Mouse (Mus musculus): Measurements from ENCODE around the gene Coasy. TPM values are rescaled to one million over a fixed set of nuclear protein-coding genes. Genes with fewer than 3 reads are reported as not detected.
A peak's percentile ranks its signal among the peaks of the same experiment; 100 is the strongest.

The Coasy gene
- total RNA-seq, 4 experiments from 2014 or later, result 70.8 to 104 (median 89.9) TPM

DNA sequence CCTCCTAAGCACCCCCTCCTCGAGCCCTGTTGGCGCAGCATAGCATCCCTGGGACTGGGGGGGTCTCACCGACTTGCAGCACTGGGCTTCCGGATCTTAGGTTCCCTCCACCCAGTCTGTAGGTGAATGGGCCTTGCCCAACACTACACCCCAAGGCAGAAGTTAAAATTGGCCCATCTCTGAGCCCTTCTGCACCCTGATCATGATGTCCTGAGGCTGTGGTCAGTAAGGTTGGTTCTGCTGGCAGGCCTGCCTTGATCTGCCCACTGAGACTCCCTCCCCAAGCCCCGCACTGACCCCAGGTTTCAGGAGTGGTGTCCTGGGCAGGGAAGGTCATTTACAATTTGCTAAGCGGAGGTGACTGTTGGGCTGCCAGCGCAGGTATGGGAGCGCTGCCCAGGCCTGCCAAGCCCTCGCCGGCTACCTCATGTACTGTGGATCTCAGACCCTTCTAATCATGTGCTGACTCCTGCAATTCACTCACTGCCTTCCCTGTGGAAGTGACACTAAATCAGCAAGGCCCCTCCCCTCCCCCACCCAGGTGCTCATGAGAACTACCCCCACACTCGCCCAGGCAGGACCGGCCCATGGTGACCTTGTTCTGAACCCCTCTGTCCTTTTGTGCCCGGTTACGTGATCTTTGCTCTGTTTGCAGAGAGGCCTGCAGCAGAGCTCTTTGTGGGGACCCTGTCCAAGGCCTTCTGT, 19.2 kb upstream of the Coasy start:
- DNase-seq, result peak; percentile 15

DNA sequence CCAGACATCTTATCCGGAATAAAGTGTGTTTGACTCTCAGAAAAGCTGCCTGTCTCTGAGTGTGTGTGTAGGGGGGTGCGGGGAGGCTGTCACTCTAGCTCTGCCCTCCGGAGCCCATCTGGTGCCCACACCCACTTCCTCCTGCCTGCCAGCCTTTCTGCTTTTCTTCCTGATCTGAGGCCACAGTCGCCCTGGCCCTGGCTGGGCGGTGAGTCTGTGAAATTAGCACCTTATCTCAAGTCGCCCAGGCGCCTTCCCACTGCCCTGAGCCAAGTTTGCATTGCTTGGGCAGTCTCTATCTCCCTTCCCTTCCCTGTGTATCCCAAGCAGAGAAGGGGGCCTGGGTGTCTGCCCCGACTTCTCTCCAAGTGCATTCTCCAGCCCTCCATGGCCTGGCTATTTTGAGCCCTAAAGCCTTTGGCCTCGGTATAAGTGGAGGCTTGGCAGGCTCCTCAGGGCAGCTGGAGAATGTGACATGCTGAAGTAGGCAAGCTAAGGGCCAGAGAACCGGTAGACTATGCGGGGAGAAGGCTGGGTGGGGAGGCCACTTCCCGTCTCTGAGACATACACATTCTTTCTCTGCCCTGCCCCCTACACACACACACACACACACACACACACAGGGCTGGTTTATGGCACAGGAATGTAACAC, 18.6 kb upstream of the Coasy start:
- peak; percentile 58 for DNase-seq

- DNase-seq, result peak; percentile 35
Observed at GRCm38 (mm10) chr11:101064462-101064861, 17.9 kb upstream of the Coasy start.

DNA sequence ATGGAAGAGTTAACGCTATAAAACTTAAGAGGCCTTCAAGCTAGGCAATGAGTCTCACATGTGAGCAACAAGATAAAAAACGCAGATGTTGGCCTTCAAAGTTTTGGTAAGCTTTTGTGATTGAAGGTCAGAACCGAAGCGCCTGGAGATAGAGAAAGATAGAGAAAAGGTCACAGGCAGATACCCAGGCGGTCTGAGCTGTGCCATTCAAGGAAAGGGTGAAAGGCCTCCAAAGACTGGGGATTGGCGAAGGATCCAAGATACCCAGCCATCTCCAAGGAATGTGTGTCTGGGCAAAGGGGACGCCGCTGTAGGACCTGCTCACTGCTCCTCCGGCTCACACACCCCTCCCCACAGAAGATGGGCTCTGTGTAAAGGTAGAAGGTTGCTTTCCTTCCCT, 17.4 kb upstream of the Coasy start:
- peak; percentile 68 for DNase-seq

- peak; percentile 71 for DNase-seq
Observed at GRCm38 (mm10) chr11:101066549-101067412, 15.6 kb upstream of the Coasy start.

DNA sequence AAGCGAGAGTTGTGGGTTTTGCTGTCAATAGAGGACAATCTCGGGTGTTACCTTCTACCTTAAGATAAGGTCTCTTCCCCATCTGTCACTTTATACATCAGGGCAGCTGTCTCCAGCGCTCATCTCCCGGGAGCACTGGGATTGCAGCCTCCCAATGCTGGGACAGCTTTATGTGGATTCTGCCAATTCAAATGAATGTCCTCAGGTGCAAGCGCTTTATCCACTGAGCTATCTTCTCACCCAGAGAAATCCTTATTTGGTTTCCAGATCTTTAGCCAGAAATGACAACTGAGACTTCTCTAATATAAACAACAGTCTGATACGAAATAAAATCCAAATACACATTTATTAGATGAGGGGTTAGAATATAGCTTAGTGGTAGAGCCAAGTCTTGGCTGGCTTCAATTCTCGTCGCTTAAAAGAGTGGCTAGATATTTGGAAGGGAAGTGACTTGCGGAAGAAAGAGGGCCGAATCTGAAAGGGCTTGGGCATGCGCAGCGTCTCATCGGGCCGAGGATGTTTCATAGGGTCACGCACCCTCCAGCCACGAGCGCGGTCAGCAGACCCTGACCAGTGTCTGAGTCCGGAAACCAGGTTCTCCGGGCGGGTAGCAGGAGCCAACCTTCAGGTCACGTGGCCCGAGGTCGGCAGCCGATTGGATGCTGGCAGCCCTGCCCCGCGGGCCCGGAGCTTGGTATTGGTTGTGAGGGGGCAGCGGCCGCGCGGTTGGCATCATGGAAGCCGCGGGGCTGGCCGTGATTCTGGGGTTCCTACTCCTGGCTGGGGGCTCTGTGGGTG, 12.8 kb upstream of the Coasy start, which contains the start of gene Naglu:
Naglu (plus strand) TSS at position 622 of the 798 bp plus-strand sequence.
- peak; percentile 96 for DNase-seq

- no peak for DNase-seq
Observed at GRCm38 (mm10) chr11:101070189-101070527, 12.2 kb upstream of the Coasy start.

- no peak for DNase-seq
Observed at GRCm38 (mm10) chr11:101070987-101071386, 11.4 kb upstream of the Coasy start.

- peak; percentile 12 for DNase-seq
Observed at GRCm38 (mm10) chr11:101071810-101072428, 10.4 kb upstream of the Coasy start.

DNA sequence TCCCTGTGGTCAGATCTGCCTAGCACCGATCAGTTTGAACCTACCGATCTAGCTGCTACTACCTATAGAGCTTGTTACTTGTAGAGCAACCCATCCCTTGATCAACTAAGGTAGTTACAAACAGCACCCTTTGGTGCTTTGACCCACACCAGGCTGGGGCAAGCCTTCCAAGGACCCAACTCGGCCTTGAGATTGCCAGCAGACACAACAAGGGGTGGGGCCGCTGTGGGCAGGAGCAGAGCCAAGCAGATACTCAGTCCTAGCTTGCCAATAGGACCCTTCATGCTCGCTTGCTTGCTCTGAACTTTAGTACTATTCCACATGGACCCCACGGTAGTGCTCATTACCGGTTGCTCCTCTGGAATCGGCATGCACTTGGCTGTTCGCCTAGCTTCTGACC, 4.2 kb upstream of the Coasy start, which contains the start of gene Hsd17b1:
Hsd17b1 (plus strand) TSS at position 291 of the 400 bp plus-strand sequence.
- DNase-seq, result peak; percentile 19

DNA sequence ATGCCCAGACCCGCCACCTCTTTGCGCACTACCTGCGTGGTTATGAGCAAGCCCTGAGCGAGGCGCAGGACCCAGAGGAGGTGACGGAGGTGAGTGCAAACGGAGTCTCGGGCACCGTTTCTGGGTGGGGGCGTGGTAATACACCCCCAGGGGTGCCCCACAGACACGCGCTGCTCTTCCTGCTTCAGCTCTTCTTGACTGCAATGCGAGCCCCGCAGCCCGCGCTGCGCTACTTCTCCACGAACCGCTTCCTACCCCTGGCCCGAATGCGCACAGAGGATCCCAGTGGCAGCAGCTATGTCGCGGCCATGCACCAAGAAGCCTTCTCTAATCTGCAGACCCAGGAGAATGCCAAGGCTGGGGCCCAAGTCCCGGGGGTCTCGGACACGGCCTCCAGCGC, 2.6 kb upstream of the Coasy start:
- peak; percentile 20 for DNase-seq

GRCm38 (mm10) chr11:101080421-101080820, 1.9 kb upstream of the Coasy start:
- no peak for DNase-seq

DNA sequence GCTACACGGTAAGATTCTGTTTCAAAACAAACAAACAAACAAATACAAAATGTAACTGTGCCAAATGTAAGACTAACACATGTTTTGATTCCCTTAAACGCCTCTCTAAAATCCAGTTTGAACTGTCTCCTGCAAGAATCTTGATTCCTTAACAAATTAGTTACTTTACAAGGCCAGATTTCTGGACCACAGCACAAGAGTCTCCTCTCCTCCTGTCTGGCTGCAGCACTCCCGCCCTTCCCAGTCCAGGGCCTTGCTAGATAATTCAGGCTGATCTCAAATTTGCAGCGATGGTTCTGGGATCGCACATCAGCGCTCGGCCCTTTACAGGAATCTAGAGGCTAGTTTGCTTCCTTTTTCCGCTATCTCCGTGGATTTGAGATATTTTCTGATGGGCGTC, 706 bp upstream of the Coasy start:
- DNase-seq, result no peak

DNA sequence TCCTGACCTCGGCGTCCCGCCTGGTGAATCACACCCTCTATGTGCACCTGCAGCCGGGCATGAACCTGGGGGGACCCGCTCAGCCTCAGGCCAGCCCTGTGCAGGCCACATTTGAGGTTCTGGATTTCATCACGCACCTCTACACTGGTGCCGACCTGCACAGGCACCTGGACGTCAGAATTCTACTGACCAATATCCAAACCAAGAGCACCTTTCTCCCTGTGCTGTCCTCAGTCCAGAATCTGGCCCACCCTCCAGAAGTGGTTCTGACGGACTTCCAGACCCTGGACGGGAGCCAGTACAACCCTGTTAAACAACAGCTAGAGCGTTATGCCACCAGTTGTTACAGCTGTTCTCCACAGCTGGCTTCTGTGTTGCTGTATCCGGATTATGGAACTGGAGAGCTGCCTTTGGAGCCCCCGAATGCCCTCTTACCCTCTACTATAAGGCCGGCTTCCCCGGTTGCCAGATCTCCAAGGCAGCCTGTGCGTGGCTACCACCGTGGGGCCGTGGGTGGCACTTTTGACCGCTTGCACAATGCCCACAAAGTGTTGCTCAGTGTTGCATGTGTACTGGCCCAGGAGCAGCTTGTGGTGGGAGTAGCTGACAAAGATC, 825 bp downstream of the Coasy start:
- DNase-seq, result peak; percentile 31

DNA sequence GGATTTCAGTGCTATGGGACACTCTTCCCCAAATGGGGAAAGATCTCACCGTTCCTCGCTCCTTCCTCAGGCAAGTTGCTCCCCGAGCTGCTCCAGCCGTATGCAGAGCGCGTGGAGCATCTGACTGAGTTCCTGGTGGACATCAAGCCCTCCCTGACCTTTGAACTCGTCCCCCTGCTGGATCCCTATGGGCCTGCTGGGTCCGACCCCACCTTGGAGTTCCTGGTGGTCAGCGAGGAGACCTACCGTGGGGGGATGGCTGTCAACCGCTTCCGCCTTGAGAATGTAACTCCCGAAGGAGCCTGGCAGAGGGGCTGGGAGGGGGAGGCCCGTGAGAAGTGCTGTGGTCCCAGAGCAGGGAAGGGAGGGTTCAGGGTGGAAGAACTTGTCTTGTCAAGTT, 1.9 kb downstream of the Coasy start:
- no peak for DNase-seq

GRCm38 (mm10) chr11:101084811-101085210, 2.4 kb downstream of the Coasy start:
- no peak for DNase-seq

- DNase-seq, result no peak
Observed at GRCm38 (mm10) chr11:101085617-101086322, 3.4 kb downstream of the Coasy start.

- DNase-seq, result no peak
Observed at GRCm38 (mm10) chr11:101086323-101086674, 3.9 kb downstream of the Coasy start.

DNA sequence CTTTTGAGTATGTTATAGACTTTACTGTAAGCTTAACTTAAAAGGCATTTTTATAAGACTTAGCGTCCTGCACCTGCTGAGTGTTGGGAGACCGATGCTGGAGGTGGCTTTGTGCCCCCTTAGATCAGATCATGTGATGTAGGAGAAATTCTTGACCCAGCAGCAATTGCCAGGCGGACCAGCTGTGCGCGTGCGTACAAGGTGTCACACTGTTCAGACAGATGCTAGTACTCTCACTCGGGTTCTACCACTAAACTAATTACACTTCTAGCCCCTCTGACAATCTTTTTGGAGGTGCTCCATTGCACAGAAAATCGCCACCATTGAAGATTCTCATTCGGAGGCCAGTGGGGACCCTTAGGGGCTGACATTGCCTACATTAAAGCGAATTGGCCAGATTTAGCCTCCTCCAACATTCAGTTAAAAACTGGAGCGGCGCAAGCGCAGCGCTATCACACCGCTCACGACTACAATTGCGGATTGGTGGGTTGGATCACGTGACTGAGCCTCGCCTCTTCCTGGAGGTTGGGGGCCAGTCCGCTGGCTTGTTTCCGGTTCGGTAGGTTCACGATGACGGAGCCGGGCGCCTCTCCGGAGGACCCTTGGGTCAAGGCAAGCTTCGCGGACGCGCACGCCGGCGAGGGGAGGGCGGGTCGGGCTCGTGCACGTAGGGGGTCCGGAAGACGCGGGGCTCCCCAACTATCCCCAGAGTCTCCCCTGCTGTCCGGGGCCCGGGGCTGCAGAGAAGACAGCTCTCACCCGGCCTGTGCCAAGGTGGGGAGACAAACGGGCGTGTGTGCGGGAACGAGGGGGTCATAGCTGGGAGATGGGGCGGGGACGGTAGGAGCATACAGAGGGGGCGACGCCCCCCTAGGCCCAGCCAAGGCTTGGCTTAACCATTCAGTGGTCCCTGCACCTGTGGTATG, 4.7 kb downstream of the Coasy start, which contains the start of gene Mlx:
Mlx (plus strand) TSS at position 522 of the 926 bp plus-strand sequence.
- DNase-seq, result peak; percentile 91

DNA sequence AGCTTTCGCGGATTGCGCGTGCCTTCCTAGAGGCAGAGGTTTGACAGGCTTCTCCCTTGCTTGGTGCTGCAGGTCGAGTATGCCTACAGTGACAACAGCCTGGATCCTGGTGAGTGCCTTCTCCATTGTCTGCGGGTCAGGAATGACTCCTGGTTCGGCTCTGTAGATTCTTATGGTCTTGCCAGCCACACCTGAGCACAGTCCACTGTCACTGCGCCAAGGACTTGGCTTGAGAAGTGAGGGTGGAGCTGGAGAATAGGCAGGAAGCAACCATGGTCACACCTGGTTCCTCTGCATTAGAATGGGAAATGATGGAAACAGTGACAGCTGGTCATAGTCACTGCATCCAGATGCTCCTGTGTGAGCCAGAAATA, 5.3 kb downstream of the Coasy start:
- DNase-seq, result no peak
